In genomic region chr2:115309856-115310631, GRCm38 (mm10) we compare ENCODE assay signal across 9 mouse cellular contexts.
DNase-seq lines count a peak whose midpoint lies in the region; ATAC-seq and TF ChIP-seq lines count a peak whose summit lies in the region.
"Had no signal": no experiment of that assay in that cellular context is flagged by ENCODE, and none has a peak within 500 bp of the region (broad histone marks: within the 10 kb centered on the region; RNA-seq: fewer than 3 reads in every experiment).

No protein-coding gene starts in this region.

- TF ChIP-seq EP300 in liver, postnatal 0 days (IDR thresholded peaks at IDR 0.05; ENCODE audit: low read depth) = peak; percentile 60; the same call in 1 of the 2 replicates

- H3K4me1 ChIP-seq in lung, embryonic 14.5 days (ENCODE audit: insufficient read depth) = 0 out of 2 replicates have a peak, but pooled peaks cover 5% of the 10 kb centered on the region
- H3K4me1 ChIP-seq in liver, postnatal 0 days (ENCODE audit: insufficient read depth) = no peaks in the 10 kb centered on the region
- peaks cover 12% of the 10 kb centered on the region for H3K4me1 ChIP-seq in midbrain, embryonic 10.5 days

- no peak for TF ChIP-seq CTCF in lung, embryonic 14.5 days (IDR thresholded peaks at IDR 0.05; ENCODE audit: low read depth)
- TF ChIP-seq CTCF in liver, postnatal 0 days (IDR thresholded peaks at IDR 0.05; ENCODE audit: low read depth) = no peak

- no peaks in the 10 kb centered on the region for H3K9me3 ChIP-seq in lung, embryonic 14.5 days (ENCODE audit: low read depth, low read length)
- H3K9me3 ChIP-seq in liver, postnatal 0 days (ENCODE audit: low read length) = no peaks in the 10 kb centered on the region
- H3K9me3 ChIP-seq in midbrain, embryonic 10.5 days (replicated peaks) = no peaks in the 10 kb centered on the region

- 34% methylated on average over 4 of the region's 4 CpGs for WGBS in lung, embryonic 14.5 days
- WGBS in liver, postnatal 0 days (ENCODE audit: insufficient replicate concordance) = 68% methylated on average over 4 of the region's 4 CpGs
- 59% methylated on average over 4 of the region's 4 CpGs for WGBS in midbrain, embryonic 10.5 days

- H3K4me3 ChIP-seq in lung, embryonic 14.5 days (ENCODE audit: low read depth, low read length) = no peak overlapping the region
- no peak overlapping the region for H3K4me3 ChIP-seq in liver, postnatal 0 days (ENCODE audit: low read depth, low read length)
- no peak overlapping the region for H3K4me3 ChIP-seq in midbrain, embryonic 10.5 days

- H3K9ac ChIP-seq in lung, embryonic 14.5 days = no peak overlapping the region
- H3K9ac ChIP-seq in liver, postnatal 0 days (replicated peaks) = no peak overlapping the region

- no peaks in the 10 kb centered on the region for H3K36me3 ChIP-seq in lung, embryonic 14.5 days (ENCODE audit: insufficient read depth)
- no peaks in the 10 kb centered on the region for H3K36me3 ChIP-seq in liver, postnatal 0 days (replicated peaks; ENCODE audit: insufficient read depth, low read length)
- no peaks in the 10 kb centered on the region for H3K36me3 ChIP-seq in midbrain, embryonic 10.5 days

- no peak overlapping the region for H3K27ac ChIP-seq in lung, embryonic 14.5 days (ENCODE audit: low read depth)
- H3K27ac ChIP-seq in liver, postnatal 0 days (ENCODE audit: low read depth) = no peak overlapping the region
- H3K27ac ChIP-seq in midbrain, embryonic 10.5 days (replicated peaks) = no peak overlapping the region

- ATAC-seq in lung, embryonic 14.5 days (ENCODE audit: insufficient read depth) = peak; percentile 96
- peak; percentile 76 for ATAC-seq in liver, postnatal 0 days

- H3K27me3 ChIP-seq in lung, embryonic 14.5 days (ENCODE audit: insufficient read depth, low read length) = no peaks in the 10 kb centered on the region
- no peaks in the 10 kb centered on the region for H3K27me3 ChIP-seq in liver, postnatal 0 days (ENCODE audit: insufficient read depth, low read length)
- 0 out of 2 replicates have a peak, but pooled peaks cover 3% of the 10 kb centered on the region for H3K27me3 ChIP-seq in midbrain, embryonic 10.5 days (ENCODE audit: low read depth, poor library complexity, severe bottlenecking)

- H3K4me2 ChIP-seq in lung, embryonic 14.5 days = no peak overlapping the region
- H3K4me2 ChIP-seq in liver, postnatal 0 days (ENCODE audit: low read depth, low read length) = no peak overlapping the region

- DNase-seq in adrenal gland, adult 8-10 months = peak; percentile 16
- no peak for DNase-seq in adrenal gland, postnatal 4 days (ENCODE audit: low spot score in 2 of 2)
- peak; percentile 79 for DNase-seq in lung, embryonic 14.5 days
- DNase-seq in lung, postnatal 36 days = no peak
- peak; percentile 34 for DNase-seq in kidney, adult 18-20 months
- no peak for DNase-seq in liver, postnatal 0 days
- no peak for DNase-seq in midbrain, embryonic 10.5 days (ENCODE audit: low spot score)
- no peak for DNase-seq in thymus, postnatal 36 days
- DNase-seq: gastrocnemius, postnatal 14 days had no signal

Comparison
In these comparisons a context has a peak if more than half of its experiments do, and no peak if none do; other contexts are left out.
1. DNase-seq: peak in adrenal gland, adult 8-10 months (single experiment), lung, embryonic 14.5 days (single experiment) and kidney, adult 18-20 months (single experiment); none in adrenal gland, postnatal 4 days (0 of 2), lung, postnatal 36 days (single experiment), liver, postnatal 0 days (single experiment), midbrain, embryonic 10.5 days (single experiment) and thymus, postnatal 36 days (0 of 2).